Mouse (Mus musculus): ENCODE results near the gene Arid3c.

DNA sequence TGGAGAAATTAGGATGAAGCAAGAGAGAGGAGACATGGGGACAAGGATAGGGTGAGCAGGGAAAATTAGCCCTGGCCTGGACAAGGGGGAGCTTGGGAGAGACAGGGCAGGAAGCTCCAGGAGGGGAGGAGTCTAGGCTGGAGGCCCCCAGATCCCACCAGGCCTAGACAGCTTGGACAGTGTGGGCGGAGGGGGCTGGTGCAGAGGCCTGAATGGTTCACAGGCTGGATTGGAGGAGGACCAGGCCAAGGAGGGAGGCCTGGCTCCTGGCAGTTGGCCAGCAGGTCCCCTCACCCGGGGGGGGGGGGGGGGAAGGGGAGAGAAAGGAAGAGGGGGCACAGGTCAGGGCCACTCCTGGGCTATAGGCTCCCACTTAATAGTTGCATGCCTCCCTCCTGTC is 51.7 kb downstream of the Arid3c start:
- TF ChIP-seq MAFK (IDR thresholded peaks at IDR 0.05; ENCODE audit: insufficient replicate concordance, low read length) (no peak), ETS1 (conservative IDR thresholded peaks at IDR 0.05; ENCODE audit: low read depth, low read length) (no peak), BHLHE40 (IDR thresholded peaks at IDR 0.05; ENCODE audit: low read depth, low read length) (no peak), CTCF (conservative IDR thresholded peaks at IDR 0.05 in 1 of 2, IDR thresholded peaks at IDR 0.05 in 1 of 2; ENCODE audit: low read depth in 2 of 2, low read length in 2 of 2) (no peak), ZMIZ1 (IDR thresholded peaks at IDR 0.05; ENCODE audit: low read depth, low read length) (no peak), MYC (IDR thresholded peaks at IDR 0.05; ENCODE audit: low read depth, low read length) (no peak), KAT2A (IDR thresholded peaks at IDR 0.05; ENCODE audit: insufficient replicate concordance, low read length) (no peak), MXI1 (IDR thresholded peaks at IDR 0.05; ENCODE audit: low read depth, low read length) (no peak), NELFE (IDR thresholded peaks at IDR 0.05; ENCODE audit: low read depth, low read length) (no peak), MEF2A (IDR thresholded peaks at IDR 0.05; ENCODE audit: borderline replicate concordance, low read depth, low read length) (no peak)

All from CH12.LX (cell line).